Mouse (Mus musculus): ENCODE data around the gene Cela3a.

DNA sequence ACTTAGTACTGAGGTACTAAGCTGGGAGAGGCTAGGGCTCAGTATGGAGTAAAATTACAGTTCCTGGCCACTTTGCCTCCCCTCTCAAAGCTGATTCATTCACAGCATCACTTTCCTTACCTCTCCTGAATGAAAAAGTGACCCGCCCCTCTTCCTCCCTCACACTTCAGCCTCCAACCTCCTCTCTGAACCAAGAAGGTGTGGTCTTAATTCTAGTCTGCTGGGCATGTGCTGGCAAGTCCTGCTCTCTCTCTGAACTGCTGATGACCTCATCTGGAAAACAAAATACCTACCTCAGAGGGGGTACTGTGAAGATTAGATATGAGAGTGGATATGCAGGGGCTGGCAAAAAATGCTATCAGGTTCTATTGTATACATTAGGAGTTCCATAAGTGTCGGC is 39.5 kb upstream of the Cela3a start:
- TF ChIP-seq CTCF (IDR thresholded peaks at IDR 0.05; ENCODE audit: low read depth, low read length) (no peak), TAL1 (conservative IDR thresholded peaks at IDR 0.05; ENCODE audit: low read depth, low read length) (no peak)
